Mouse (Mus musculus) ovary, postnatal 14 days (tissue): Measurements from ENCODE around the gene Ckb.
"Not testable (repeated sequence)": the region's sequence is repeated elsewhere in the genome, so short reads cannot be mapped to it uniquely, and the experiment has no call there.

ENCODE experiments used
- DNase-seq: peaks from one replicate; pipeline ENCODE4 v3.0.0; 2022; ENCODE audit warnings: low spot score

Gene Ckb

GRCm38 (mm10) chr12:111672176-111672575 is at the start of gene Ckb:
Gene Ckb, minus strand, starts transcription at chr12:111672338.
- peak; percentile 73 for DNase-seq

GRCm38 (mm10) chr12:111720222-111720621 is 48.1 kb upstream of the Ckb start:
- DNase-seq = no peak

- DNase-seq = no peak
Observed at GRCm38 (mm10) chr12:111718656-111719055, 46.5 kb upstream of the Ckb start.

- DNase-seq = no peak
Observed at GRCm38 (mm10) chr12:111716505-111716904, 44.4 kb upstream of the Ckb start.

- not testable (repeated sequence) for DNase-seq
Observed at GRCm38 (mm10) chr12:111713880-111714279, 41.7 kb upstream of the Ckb start.

GRCm38 (mm10) chr12:111713004-111713651 is 41.0 kb upstream of the Ckb start, which contains the start of the genes Bag5 and Apopt1:
Gene Bag5, minus strand, starts transcription at chr12:111713257.
Gene Apopt1, plus strand, starts transcription at chr12:111713261.
- DNase-seq = peak; percentile 83

- DNase-seq = no peak
Observed at GRCm38 (mm10) chr12:111712476-111712875, 40.3 kb upstream of the Ckb start.

GRCm38 (mm10) chr12:111710091-111710490 is 38.0 kb upstream of the Ckb start:
- no peak for DNase-seq

- DNase-seq = no peak
Observed at GRCm38 (mm10) chr12:111708181-111708580, 36.0 kb upstream of the Ckb start.

GRCm38 (mm10) chr12:111705186-111705973 is 33.2 kb upstream of the Ckb start:
- no peak for DNase-seq

- peak; percentile 58 for DNase-seq
Observed at GRCm38 (mm10) chr12:111704609-111705008, 32.5 kb upstream of the Ckb start.

- DNase-seq = no peak
Observed at GRCm38 (mm10) chr12:111703301-111703700, 31.2 kb upstream of the Ckb start.

- DNase-seq = no peak
Observed at GRCm38 (mm10) chr12:111700920-111701458, 28.9 kb upstream of the Ckb start.

GRCm38 (mm10) chr12:111699542-111699941 is 27.4 kb upstream of the Ckb start:
- DNase-seq = no peak

- DNase-seq = no peak
Observed at GRCm38 (mm10) chr12:111698346-111698913, 26.3 kb upstream of the Ckb start.

- DNase-seq = no peak
Observed at GRCm38 (mm10) chr12:111697708-111698107, 25.6 kb upstream of the Ckb start.

- DNase-seq = peak; percentile 68
Observed at GRCm38 (mm10) chr12:111696239-111696638, 24.1 kb upstream of the Ckb start.

- no peak for DNase-seq
Observed at GRCm38 (mm10) chr12:111694880-111695804, 23.0 kb upstream of the Ckb start.

GRCm38 (mm10) chr12:111694271-111694781 is 22.2 kb upstream of the Ckb start:
- DNase-seq = no peak

- no peak for DNase-seq
Observed at GRCm38 (mm10) chr12:111693341-111694270, 21.5 kb upstream of the Ckb start.
